Mouse (Mus musculus): ENCODE measurements around the gene 2410137M14Rik. TPM values are rescaled to one million over a fixed set of nuclear protein-coding genes. Genes with fewer than 3 reads are reported as not detected.

The 2410137M14Rik gene
- polyA plus RNA-seq, 1 experiment from 2014 or later: not detected

Other genes starting within 250 kb of the 2410137M14Rik start
- not detected in 2 replicates for gene H2-M10.5, start 208.3 kb downstream of the 2410137M14Rik start, polyA plus RNA-seq (2016; fragmentation: Nextera tagmentation; extraction: Ambion mirVana)
- not detected in 2 replicates for gene H2-M10.6, start 169.1 kb downstream of the 2410137M14Rik start, polyA plus RNA-seq (2016; fragmentation: Nextera tagmentation; extraction: Ambion mirVana)
- 49.5 and 57.3 TPM in 2 replicates for gene Trim26, start 144.1 kb downstream of the 2410137M14Rik start, polyA plus RNA-seq (2016; fragmentation: Nextera tagmentation; extraction: Ambion mirVana)
- 0.15 and 0.41 TPM in 2 replicates for gene Trim15, start 114.0 kb downstream of the 2410137M14Rik start, polyA plus RNA-seq (2016; fragmentation: Nextera tagmentation; extraction: Ambion mirVana)
- 5.8 and 6.7 TPM in 2 replicates for gene Trim10, start 111.7 kb downstream of the 2410137M14Rik start, polyA plus RNA-seq (2016; fragmentation: Nextera tagmentation; extraction: Ambion mirVana)
- gene Trim40, start 91.1 kb downstream of the 2410137M14Rik start, polyA plus RNA-seq (2016; fragmentation: Nextera tagmentation; extraction: Ambion mirVana): not detected in 2 replicates
- not detected in 2 replicates for gene Trim31, start 83.1 kb downstream of the 2410137M14Rik start, polyA plus RNA-seq (2016; fragmentation: Nextera tagmentation; extraction: Ambion mirVana)
- 0.73 and 1.3 TPM in 2 replicates for gene Rnf39, start 38.3 kb downstream of the 2410137M14Rik start, polyA plus RNA-seq (2016; fragmentation: Nextera tagmentation; extraction: Ambion mirVana)
- 109 and 116 TPM in 2 replicates for gene Ppp1r11, start 29.5 kb downstream of the 2410137M14Rik start, polyA plus RNA-seq (2016; fragmentation: Nextera tagmentation; extraction: Ambion mirVana)
- 114 and 115 TPM in 2 replicates for gene Znrd1, start 22.7 kb downstream of the 2410137M14Rik start, polyA plus RNA-seq (2016; fragmentation: Nextera tagmentation; extraction: Ambion mirVana)
- 7.0 and 7.4 TPM in 2 replicates for gene Znrd1as, start 22.6 kb downstream of the 2410137M14Rik start, polyA plus RNA-seq (2016; fragmentation: Nextera tagmentation; extraction: Ambion mirVana)
- 1.4 and 1.9 TPM in 2 replicates for gene H2-M5, start 8.3 kb upstream of the 2410137M14Rik start, polyA plus RNA-seq (2016; fragmentation: Nextera tagmentation; extraction: Ambion mirVana)
- gene Zfp57, start 19.9 kb upstream of the 2410137M14Rik start, polyA plus RNA-seq (2016; fragmentation: Nextera tagmentation; extraction: Ambion mirVana): 124 and 130 TPM in 2 replicates
- gene Mog, start 42.2 kb upstream of the 2410137M14Rik start, polyA plus RNA-seq (2016; fragmentation: Nextera tagmentation; extraction: Ambion mirVana): 0.24 TPM in 1 of 2 replicates, not detected in the other
- 18.0 and 18.1 TPM in 2 replicates for gene Gabbr1, start 64.7 kb upstream of the 2410137M14Rik start, polyA plus RNA-seq (2016; fragmentation: Nextera tagmentation; extraction: Ambion mirVana)
- gene Olfr90, start 107.3 kb upstream of the 2410137M14Rik start, polyA plus RNA-seq (2016; fragmentation: Nextera tagmentation; extraction: Ambion mirVana): 0.08 TPM in 1 of 2 replicates, not detected in the other
- gene Olfr91, start 117.0 kb upstream of the 2410137M14Rik start, polyA plus RNA-seq (2016; fragmentation: Nextera tagmentation; extraction: Ambion mirVana): not detected in 2 replicates
- not detected in 2 replicates for gene Olfr92, start 138.9 kb upstream of the 2410137M14Rik start, polyA plus RNA-seq (2016; fragmentation: Nextera tagmentation; extraction: Ambion mirVana)
- gene Olfr93, start 180.3 kb upstream of the 2410137M14Rik start, polyA plus RNA-seq (2016; fragmentation: Nextera tagmentation; extraction: Ambion mirVana): not detected in 2 replicates
- gene Ubd, start 212.7 kb upstream of the 2410137M14Rik start, polyA plus RNA-seq (2016; fragmentation: Nextera tagmentation; extraction: Ambion mirVana): not detected in 2 replicates
- not detected in 2 replicates for gene Olfr94, start 219.8 kb upstream of the 2410137M14Rik start, polyA plus RNA-seq (2016; fragmentation: Nextera tagmentation; extraction: Ambion mirVana)
- not detected in 2 replicates for gene Olfr95, start 231.9 kb upstream of the 2410137M14Rik start, polyA plus RNA-seq (2016; fragmentation: Nextera tagmentation; extraction: Ambion mirVana)
- not detected in 2 replicates for gene Olfr96, start 238.9 kb upstream of the 2410137M14Rik start, polyA plus RNA-seq (2016; fragmentation: Nextera tagmentation; extraction: Ambion mirVana)

Data from limb, embryonic 12.5 days (tissue).